Mouse (Mus musculus) neural tube, embryonic 12.5 days (tissue): ENCODE measurements around the gene Prokr1. TPM values are rescaled to one million over a fixed set of nuclear protein-coding genes. Genes with fewer than 3 reads are reported as not detected.

Experiments used
- ATAC-seq: fragments of 200-750 bp; cut with Nextera tagmentation; 2 replicates; pipeline ENCODE4 v1.8.0; 2017; ENCODE audit warnings: low read depth, mild to moderate bottlenecking, moderate TSS enrichment, moderate library complexity; ENCODE audit not compliant: low FRiP score
- H3K27ac ChIP-seq: fragments of 300-500 bp; sonication (generic); 2 replicates; pipeline ENCODE4 v1.5.1; 2016
- H3K27me3 ChIP-seq: fragments of 300-500 bp; sonication (generic); replicated peaks from 2 replicates; pipeline ENCODE4 v1.6.1; 2016; ENCODE audit warnings: mild to moderate bottlenecking
- H3K36me3 ChIP-seq: fragments of 300-500 bp; sonication (generic); 2 replicates; pipeline ENCODE4 v1.6.1; 2016; ENCODE audit warnings: mild to moderate bottlenecking
- H3K4me1 ChIP-seq: fragments of 300-500 bp; sonication (generic); 2 replicates; pipeline ENCODE4 v1.6.1; 2016
- H3K4me2 ChIP-seq: fragments of 300-500 bp; sonication (generic); replicated peaks from 2 replicates; pipeline ENCODE4 v1.6.1; 2016; ENCODE audit warnings: mild to moderate bottlenecking
- H3K4me3 ChIP-seq: fragments of 300-500 bp; sonication (generic); 2 replicates; pipeline ENCODE4 v1.5.1; 2016
- H3K9ac ChIP-seq: fragments of 300-500 bp; sonication (generic); 2 replicates; pipeline ENCODE4 v1.6.1; 2016; ENCODE audit warnings: mild to moderate bottlenecking
- H3K9me3 ChIP-seq: fragments of 300-500 bp; sonication (generic); 2 replicates; pipeline ENCODE4 v1.6.1; 2016; ENCODE audit warnings: mild to moderate bottlenecking
- WGBS: fragments of 180-500 bp; shearing (Covaris S2); methylation state at CpG from one replicate; pipeline ENCODE4 v1.1.7; 2016; 5-methylcytosine and 5-hydroxymethylcytosine counted together
- polyA plus RNA-seq: library from polyadenylated mRNA; unstranded; fragments of >200 nt; fragmentation: Nextera tagmentation; extraction: Ambion mirVana; gene quantifications from 2 replicates; pipeline ENCODE4 v1.2.1, GENCODE M21; 2016

Prokr1 gene
- polyA plus RNA-seq, 1 experiment from 2014 or later = 4.1 TPM

- Histone ChIP-seq H3K27me3 (no peaks in the 10 kb centered on the region), H3K27ac (no peak overlapping the region), H3K4me1 (no peaks in the 10 kb centered on the region), H3K9ac (no peak overlapping the region), H3K4me2 (no peak overlapping the region), H3K9me3 (no peaks in the 10 kb centered on the region), H3K36me3 (no peaks in the 10 kb centered on the region), H3K4me3 (no peak overlapping the region)
- no peak for ATAC-seq
- 81% methylated on average over 9 of the region's 9 CpGs for WGBS
Observed at GRCm38 (mm10) chr6:87535651-87536050, 54.9 kb downstream of the Prokr1 start.

- Histone ChIP-seq H3K27me3 (no peaks in the 10 kb centered on the region), H3K36me3 (no peaks in the 10 kb centered on the region), H3K4me3 (no peak overlapping the region), H3K9me3 (no peaks in the 10 kb centered on the region), H3K9ac (no peak overlapping the region), H3K4me2 (no peak overlapping the region), H3K4me1 (no peaks in the 10 kb centered on the region), H3K27ac (no peak overlapping the region)
- WGBS = 89% methylated on average over 9 of the region's 9 CpGs
- ATAC-seq = no peak
Observed at GRCm38 (mm10) chr6:87534855-87535575, 55.5 kb downstream of the Prokr1 start.

GRCm38 (mm10) chr6:87532953-87533710 is 57.4 kb downstream of the Prokr1 start, which contains the start of gene Arhgap25:
TSS of gene Arhgap25 (minus strand) at chr6:87533259.
- no peak for ATAC-seq
- no peak within 1 kb of the TSS for H3K4me3 ChIP-seq
- no peak within 1 kb of the TSS for H3K4me2 ChIP-seq
- no peaks in the 10 kb centered on the region for H3K36me3 ChIP-seq
- 74% methylated on average over 14 of the region's 14 CpGs for WGBS
- no peaks in the 10 kb centered on the region for H3K4me1 ChIP-seq
- no peak within 1 kb of the TSS for H3K27ac ChIP-seq
- H3K9ac ChIP-seq = no peak within 1 kb of the TSS
- H3K27me3 ChIP-seq = no peaks in the 10 kb centered on the region
- no peaks in the 10 kb centered on the region for H3K9me3 ChIP-seq

- no peak overlapping the region for H3K9ac ChIP-seq
- H3K4me2 ChIP-seq = no peak overlapping the region
- H3K36me3 ChIP-seq = no peaks in the 10 kb centered on the region
- no peak overlapping the region for H3K4me3 ChIP-seq
- ATAC-seq = no peak
- H3K27ac ChIP-seq = no peak overlapping the region
- no peaks in the 10 kb centered on the region for H3K9me3 ChIP-seq
- H3K4me1 ChIP-seq = no peaks in the 10 kb centered on the region
- WGBS = 90% methylated on average over 2 of the region's 2 CpGs
- no peaks in the 10 kb centered on the region for H3K27me3 ChIP-seq
Observed at GRCm38 (mm10) chr6:87531456-87532015, 59.0 kb downstream of the Prokr1 start.

GRCm38 (mm10) chr6:87530386-87530785 is 60.2 kb downstream of the Prokr1 start:
- Histone ChIP-seq H3K4me2 (no peak overlapping the region), H3K4me3 (no peak overlapping the region), H3K9me3 (no peaks in the 10 kb centered on the region), H3K36me3 (no peaks in the 10 kb centered on the region), H3K9ac (no peak overlapping the region), H3K4me1 (no peaks in the 10 kb centered on the region), H3K27ac (no peak overlapping the region), H3K27me3 (no peaks in the 10 kb centered on the region)
- WGBS = 86% methylated on average over 2 of the region's 2 CpGs
- no peak for ATAC-seq

Other genes with a start within 250 kb of the Prokr1 start
- not detected in 2 replicates for gene Gkn1, start 239.8 kb downstream of the Prokr1 start, polyA plus RNA-seq
- gene Gkn2, start 217.4 kb downstream of the Prokr1 start, polyA plus RNA-seq = not detected in 2 replicates
- not detected in 2 replicates for gene Gkn3, start 201.8 kb downstream of the Prokr1 start, polyA plus RNA-seq
- not detected in 2 replicates for gene Bmp10, start 161.7 kb downstream of the Prokr1 start, polyA plus RNA-seq
- gene Arhgap25, start 57.5 kb downstream of the Prokr1 start, polyA plus RNA-seq = 2.8 and 3.8 TPM in 2 replicates
- gene Aplf, start 81.5 kb upstream of the Prokr1 start, polyA plus RNA-seq = 12.3 and 13.0 TPM in 2 replicates
- 8.7 and 9.3 TPM in 2 replicates for gene Efcc1, start 140.1 kb upstream of the Prokr1 start, polyA plus RNA-seq
- gene Gp9, start 187.3 kb upstream of the Prokr1 start, polyA plus RNA-seq = 1.6 and 2.8 TPM in 2 replicates
- gene Rab43, start 221.4 kb upstream of the Prokr1 start, polyA plus RNA-seq = 9.2 and 10.8 TPM in 2 replicates
- gene Gm45140, start 245.1 kb upstream of the Prokr1 start, polyA plus RNA-seq = 6.2 and 6.7 TPM in 2 replicates
- 43.9 and 44.5 TPM in 2 replicates for gene Isy1, start 248.1 kb upstream of the Prokr1 start, polyA plus RNA-seq